Mouse (Mus musculus) yolk sac, embryonic 10.5 days (tissue): ENCODE measurements around the gene 6030458C11Rik.
"Not testable (repeated sequence)": the region's sequence is repeated elsewhere in the genome, so short reads cannot be mapped to it uniquely, and the experiment has no call there.

Experiments used
- DNase-seq: peaks from one replicate; pipeline ENCODE4 v3.0.0-alpha.2; 2017; ENCODE audit warnings: low spot score

6030458C11Rik gene

GRCm38 (mm10) chr15:12822416-12823395 lies 1.7 kb downstream of the 6030458C11Rik start:
- DNase-seq: no peak

- no peak for DNase-seq
Observed at GRCm38 (mm10) chr15:12817592-12817991, 6.9 kb downstream of the 6030458C11Rik start.

GRCm38 (mm10) chr15:12812646-12813045 lies 11.8 kb downstream of the 6030458C11Rik start:
- DNase-seq: no peak

- DNase-seq: no peak
Observed at GRCm38 (mm10) chr15:12809305-12809704, 15.1 kb downstream of the 6030458C11Rik start.

- no peak for DNase-seq
Observed at GRCm38 (mm10) chr15:12807088-12807487, 17.4 kb downstream of the 6030458C11Rik start.

- no peak for DNase-seq
Observed at GRCm38 (mm10) chr15:12805071-12805470, 19.4 kb downstream of the 6030458C11Rik start.

GRCm38 (mm10) chr15:12801142-12801506 lies 23.3 kb downstream of the 6030458C11Rik start:
- DNase-seq: not testable (repeated sequence)

- no peak for DNase-seq
Observed at GRCm38 (mm10) chr15:12800405-12801141, 23.9 kb downstream of the 6030458C11Rik start.

GRCm38 (mm10) chr15:12798043-12798442 lies 26.4 kb downstream of the 6030458C11Rik start:
- DNase-seq: no peak

- DNase-seq: no peak
Observed at GRCm38 (mm10) chr15:12795909-12796470, 28.5 kb downstream of the 6030458C11Rik start.

- peak; percentile 50 for DNase-seq
Observed at GRCm38 (mm10) chr15:12795457-12795894, 29.0 kb downstream of the 6030458C11Rik start.

GRCm38 (mm10) chr15:12794311-12794710 lies 30.1 kb downstream of the 6030458C11Rik start:
- no peak for DNase-seq

GRCm38 (mm10) chr15:12789406-12789867 lies 35.0 kb downstream of the 6030458C11Rik start:
- DNase-seq: peak; percentile 17

- no peak for DNase-seq
Observed at GRCm38 (mm10) chr15:12788536-12788935, 35.9 kb downstream of the 6030458C11Rik start.

GRCm38 (mm10) chr15:12781729-12782326 lies 42.6 kb downstream of the 6030458C11Rik start:
- DNase-seq: no peak

- DNase-seq: no peak
Observed at GRCm38 (mm10) chr15:12781296-12781695, 43.2 kb downstream of the 6030458C11Rik start.

- no peak for DNase-seq
Observed at GRCm38 (mm10) chr15:12774149-12774753, 50.2 kb downstream of the 6030458C11Rik start.

- no peak for DNase-seq
Observed at GRCm38 (mm10) chr15:12770958-12771357, 53.5 kb downstream of the 6030458C11Rik start.

GRCm38 (mm10) chr15:12766848-12767247 lies 57.6 kb downstream of the 6030458C11Rik start:
- no peak for DNase-seq

- no peak for DNase-seq
Observed at GRCm38 (mm10) chr15:12763147-12763546, 61.3 kb downstream of the 6030458C11Rik start.

GRCm38 (mm10) chr15:12762258-12762913 lies 62.1 kb downstream of the 6030458C11Rik start:
- peak; percentile 4 for DNase-seq
